Mouse (Mus musculus) CH12F3 (cell line): ENCODE results near the gene Il12a.
"Not testable (repeated sequence)": the region's sequence is repeated elsewhere in the genome, so short reads cannot be mapped to it uniquely, and the experiment has no call there.

Experiments used
- in situ Hi-C: fragments of 300-500 bp; cut with MboI; formaldehyde crosslinking; loops from 2 replicates; pipeline ENCODE4 v1.14.3; 2020; ENCODE audit warnings: low sequenced_read_pairs

Il12a gene

GRCm38 (mm10) chr3:68720258-68720657 is 29.8 kb downstream of the Il12a start:
- in situ Hi-C loops = loop anchor here (25.0 kb wide), 2 partner anchors 108 to 242 kb away; no protein-coding TSS in a partner anchor

GRCm38 (mm10) chr3:68741955-68742354 is 51.5 kb downstream of the Il12a start:
- in situ Hi-C loops = no loop called here

GRCm38 (mm10) chr3:68742718-68743471 is 52.5 kb downstream of the Il12a start:
- in situ Hi-C loops = no loop called here

GRCm38 (mm10) chr3:68743472-68743732 is 53.0 kb downstream of the Il12a start:
- in situ Hi-C loops = no loop called here

GRCm38 (mm10) chr3:68744162-68744561 is 53.7 kb downstream of the Il12a start:
- in situ Hi-C loops = no loop called here

GRCm38 (mm10) chr3:68745033-68745432 is 54.6 kb downstream of the Il12a start:
- in situ Hi-C loops = no loop called here

DNA sequence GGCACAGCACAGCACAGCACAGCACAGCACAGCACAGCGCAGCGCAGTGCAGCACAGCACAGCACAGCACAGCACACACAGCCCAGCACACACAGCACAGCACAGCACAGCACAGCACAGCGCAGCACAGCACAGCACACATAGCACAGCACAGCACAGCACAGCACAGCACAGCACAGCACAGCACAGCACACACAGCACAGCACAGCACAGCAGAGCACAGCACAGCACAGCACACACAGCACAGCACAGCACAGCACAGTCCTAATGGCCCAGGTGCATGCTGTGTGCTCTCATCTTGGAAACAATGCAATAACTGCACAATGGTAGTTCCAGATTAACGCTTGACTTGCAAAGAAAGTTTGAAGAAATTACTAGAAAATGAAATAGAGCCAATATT is 55.8 kb downstream of the Il12a start:
- in situ Hi-C loops = not testable (repeated sequence)
